Mouse (Mus musculus) urinary bladder, adult 2 months (tissue): ENCODE measurements around the gene Vwa8. TPM values are rescaled to one million over a fixed set of nuclear protein-coding genes. Genes with fewer than 3 reads are reported as not detected.

Experiments used
- DNase-seq: peaks from one replicate; pipeline ENCODE4 v3.0.0; 2022; ENCODE audit warnings: low spot score
- polyA plus RNA-seq: library from polyadenylated mRNA; depleted of rRNA; stranded (reverse); fragments of >200 nt; gene quantifications from 2 replicates; pipeline ENCODE4 v1.2.3, GENCODE M21; 2012

The Vwa8 gene
- polyA plus RNA-seq, 1 experiment: 23.9 TPM

GRCm38 (mm10) chr14:79183261-79183660, 334.4 kb downstream of the Vwa8 start:
- no peak for DNase-seq

DNA sequence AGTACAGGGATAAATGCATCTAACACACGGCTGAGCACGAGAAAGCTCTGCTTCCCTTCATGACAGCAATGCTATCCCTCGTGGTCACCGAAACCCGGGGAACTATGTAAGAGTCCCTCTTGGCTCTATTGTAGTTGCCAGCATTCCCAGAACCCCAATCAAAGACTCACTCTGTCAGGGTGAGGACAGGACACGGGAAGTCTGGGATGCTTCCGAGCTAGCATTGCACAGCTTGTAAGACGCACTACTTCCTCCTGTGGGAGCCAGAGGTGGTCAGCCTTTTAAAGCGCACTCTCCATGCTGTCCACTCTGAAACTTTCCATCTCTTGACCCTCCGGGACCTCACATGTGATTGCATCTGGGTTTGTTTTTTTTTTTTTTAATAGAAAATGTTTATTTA, 335.2 kb downstream of the Vwa8 start:
- no peak for DNase-seq

- no peak for DNase-seq
Observed at GRCm38 (mm10) chr14:79185018-79185685, 336.3 kb downstream of the Vwa8 start.

GRCm38 (mm10) chr14:79186976-79187375, 338.1 kb downstream of the Vwa8 start:
- DNase-seq: no peak

GRCm38 (mm10) chr14:79196711-79197110, 347.9 kb downstream of the Vwa8 start:
- no peak for DNase-seq

DNA sequence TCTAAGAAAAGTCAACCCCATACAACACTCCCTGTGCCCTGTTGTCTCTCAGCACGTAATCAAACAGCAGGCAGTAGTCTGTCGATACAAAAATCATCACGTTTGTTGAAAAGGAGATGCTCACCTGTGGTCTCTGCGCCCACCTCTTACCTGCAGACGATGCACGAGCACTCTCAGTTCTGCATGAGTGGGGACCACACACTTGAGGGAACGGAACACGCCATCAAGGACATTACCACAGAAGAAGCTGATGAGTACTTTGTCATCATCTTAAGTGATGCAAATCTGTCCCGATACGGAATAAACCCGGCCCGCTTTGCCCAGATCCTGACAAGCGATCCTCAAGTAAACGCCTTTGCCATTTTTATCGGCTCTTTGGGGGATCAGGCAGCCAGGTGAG, 349.2 kb downstream of the Vwa8 start:
- no peak for DNase-seq

DNA sequence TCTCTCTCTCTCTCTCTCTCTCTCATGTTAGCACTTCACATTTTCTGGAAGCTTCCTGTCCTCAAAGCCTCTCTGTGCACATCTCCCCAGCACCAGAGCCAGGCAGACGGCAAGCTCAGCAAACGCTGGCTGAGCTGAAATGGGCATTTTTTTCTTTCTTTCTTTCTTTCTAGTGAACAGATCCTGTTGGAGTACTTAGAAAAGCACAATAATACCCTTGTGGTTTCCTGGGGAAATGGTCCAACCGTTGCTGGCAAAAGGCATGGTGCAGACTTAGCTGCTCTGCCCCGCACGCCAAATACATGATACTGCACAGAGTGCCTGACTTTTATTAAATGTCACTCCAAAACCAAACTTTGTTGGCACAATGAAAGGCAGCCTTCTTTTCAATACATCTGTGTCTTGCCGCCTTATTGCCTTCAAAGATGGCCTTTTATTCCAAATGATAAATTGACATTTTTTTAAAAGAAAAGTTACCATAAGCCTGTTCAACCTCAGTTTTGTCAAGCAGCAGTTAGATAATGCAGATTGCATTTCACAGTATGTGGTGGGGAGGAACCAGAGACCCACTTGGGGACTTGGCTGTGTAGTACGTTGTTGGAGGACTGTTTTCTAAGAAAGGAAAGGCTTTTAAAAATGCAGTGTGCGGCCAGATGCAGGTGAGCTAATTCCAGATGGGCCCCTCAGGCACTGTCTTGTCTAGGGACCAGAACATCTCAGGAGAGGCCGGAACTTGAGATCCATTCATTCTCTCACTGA, 351.5 kb downstream of the Vwa8 start:
- no peak for DNase-seq

DNA sequence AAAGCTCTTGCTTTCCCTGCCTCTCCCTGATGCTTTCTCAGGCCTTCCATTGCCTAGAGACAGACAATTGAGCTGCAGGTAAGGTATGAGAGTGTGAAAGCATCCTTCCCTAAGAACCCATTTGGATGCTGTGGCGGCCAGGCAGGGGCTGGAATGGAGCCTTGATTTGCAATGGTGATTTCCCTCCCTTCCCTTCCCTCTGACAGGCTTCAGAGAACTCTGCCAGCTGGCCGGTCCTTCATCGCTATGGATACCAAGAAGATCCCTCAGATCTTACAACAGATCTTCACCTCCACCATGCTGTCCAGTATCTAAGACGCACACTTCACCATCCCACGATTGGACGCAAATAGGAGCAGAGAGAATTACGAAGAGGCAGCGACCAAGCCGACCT, 352.0 kb downstream of the Vwa8 start:
- DNase-seq: no peak

DNA sequence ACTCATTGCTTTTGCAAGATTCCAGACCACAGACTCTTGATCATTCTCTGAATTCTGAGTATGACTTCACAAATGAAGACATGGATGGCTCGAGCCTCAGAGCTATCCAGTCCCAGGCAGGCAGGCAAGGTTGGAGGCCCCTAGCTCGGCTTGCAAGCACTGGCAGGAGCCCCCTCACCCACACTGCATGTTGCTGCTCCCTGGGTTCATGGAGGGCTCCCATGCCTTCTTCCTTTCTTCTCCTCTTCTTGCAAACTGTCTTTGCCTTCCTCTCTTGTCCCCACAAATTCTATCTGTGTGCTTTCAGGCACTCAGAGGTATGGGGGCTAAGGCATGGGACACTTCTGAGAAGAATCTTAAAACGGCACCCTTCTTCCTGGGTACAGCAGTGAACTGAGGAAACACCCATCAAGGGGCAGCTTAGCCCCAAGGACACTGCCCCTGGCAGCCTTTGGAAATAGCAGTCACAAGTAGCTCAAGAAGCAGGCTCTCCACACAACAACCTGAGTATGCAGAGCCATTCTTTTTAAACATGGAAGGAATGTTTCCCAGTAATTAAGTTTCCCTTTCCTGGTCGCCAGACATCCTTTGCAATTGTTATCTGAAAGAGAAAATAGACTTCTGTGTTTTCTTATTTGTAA, 354.0 kb downstream of the Vwa8 start:
- DNase-seq: no peak

- DNase-seq: no peak
Observed at GRCm38 (mm10) chr14:79203496-79204158, 354.8 kb downstream of the Vwa8 start.

GRCm38 (mm10) chr14:79204866-79205265, 356.0 kb downstream of the Vwa8 start:
- DNase-seq: no peak

- no peak for DNase-seq
Observed at GRCm38 (mm10) chr14:79206210-79206609, 357.4 kb downstream of the Vwa8 start.

- peak; percentile 1 for DNase-seq
Observed at GRCm38 (mm10) chr14:79208468-79208867, 359.6 kb downstream of the Vwa8 start.

- no peak for DNase-seq
Observed at GRCm38 (mm10) chr14:79209813-79210212, 361.0 kb downstream of the Vwa8 start.

- peak; percentile 9 for DNase-seq
Observed at GRCm38 (mm10) chr14:79212380-79212991, 363.6 kb downstream of the Vwa8 start.

- DNase-seq: peak; percentile 4
Observed at GRCm38 (mm10) chr14:79214129-79214528, 365.3 kb downstream of the Vwa8 start.

- DNase-seq: peak; percentile 4
Observed at GRCm38 (mm10) chr14:79214660-79215249, 365.9 kb downstream of the Vwa8 start.

DNA sequence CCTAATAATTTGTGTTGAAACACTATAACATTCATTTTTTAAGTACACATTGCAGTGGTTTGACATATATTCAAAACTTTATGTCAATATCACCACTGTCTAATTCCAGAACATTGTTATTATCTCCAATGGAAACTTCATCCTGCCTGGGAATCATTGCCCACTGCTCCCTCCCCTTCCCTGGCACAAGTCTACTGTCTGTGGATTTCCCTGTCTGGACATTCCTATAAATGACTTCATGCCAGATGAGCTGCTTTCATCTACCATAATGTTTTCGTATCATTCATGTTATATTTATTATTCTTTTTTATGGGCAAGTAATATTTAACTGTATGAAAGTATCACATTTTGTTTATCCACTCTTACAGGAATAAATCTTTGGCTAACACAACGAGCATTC, 367.5 kb downstream of the Vwa8 start:
- DNase-seq: no peak

GRCm38 (mm10) chr14:79223431-79224036, 374.7 kb downstream of the Vwa8 start:
- DNase-seq: no peak

GRCm38 (mm10) chr14:79225458-79225857, 376.6 kb downstream of the Vwa8 start:
- no peak for DNase-seq

GRCm38 (mm10) chr14:79226056-79226455, 377.2 kb downstream of the Vwa8 start:
- DNase-seq: no peak
